Mouse (Mus musculus) erythroblast, embryonic 14.5 days (primary cell): Measurements from ENCODE around the gene Tdrd9.

Experiments
- GATA1 ChIP-seq: IDR thresholded peaks from 2 replicates; pipeline ENCODE4 v1.6.1; 2012; ENCODE audit warnings: low read length, inconsistent platforms, mixed read lengths
- TAL1 ChIP-seq: IDR thresholded peaks from 3 replicates; pipeline ENCODE4 v1.6.1; 2012; ENCODE audit warnings: low read length, inconsistent platforms, mixed read lengths

DNA sequence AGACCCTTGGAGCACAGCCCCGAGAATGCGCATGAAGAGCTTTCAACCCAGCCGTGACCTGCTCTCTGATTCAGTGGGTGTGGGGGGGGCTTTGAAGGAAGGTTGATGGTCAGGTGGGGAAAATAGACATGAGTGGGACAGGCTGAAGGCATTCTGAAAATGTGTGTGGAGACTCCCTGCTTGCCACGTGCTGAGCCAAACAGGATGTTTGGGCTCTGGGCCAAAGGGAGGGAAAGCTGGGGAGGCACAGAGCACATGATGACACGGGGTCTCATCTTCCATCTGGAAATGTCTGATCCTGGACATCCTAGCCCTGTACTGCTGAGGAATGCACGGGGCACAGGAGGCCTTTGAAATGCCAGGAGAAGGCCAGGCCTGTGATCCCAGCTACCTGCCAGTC, 115.4 kb downstream of the Tdrd9 start:
- TF ChIP-seq GATA1 (no peak), TAL1 (no peak)
